Mouse (Mus musculus) kidney, postnatal 0 days (tissue): ENCODE measurements around the gene Ect2. TPM values are rescaled to one million over a fixed set of nuclear protein-coding genes. Genes with fewer than 3 reads are reported as not detected.

Experiments
- ATAC-seq: fragments of 200-750 bp; cut with Nextera tagmentation; replicated peaks from 2 replicates; pipeline ENCODE4 v1.8.0; 2017; ENCODE audit warnings: low read depth, moderate number of reproducible peaks, moderate TSS enrichment, moderate library complexity; ENCODE audit not compliant: low FRiP score
- DNase-seq: peaks from one replicate; pipeline ENCODE4 v3.0.0-alpha.2; 2016; ENCODE audit warnings: low spot score
- H3K27ac ChIP-seq: fragments of 300-500 bp; sonication (generic); 2 replicates; pipeline ENCODE4 v1.5.1; 2014; ENCODE audit warnings: mild to moderate bottlenecking
- H3K27me3 ChIP-seq: fragments of 300-500 bp; sonication (generic); 2 replicates; pipeline ENCODE4 v1.6.1; 2014; ENCODE audit warnings: low read length, mixed read lengths; ENCODE audit not compliant: insufficient read depth
- H3K36me3 ChIP-seq: fragments of 300-500 bp; sonication (generic); 2 replicates; pipeline ENCODE4 v1.6.1; 2014; ENCODE audit warnings: low read length, mixed read lengths; ENCODE audit not compliant: insufficient read depth
- H3K4me1 ChIP-seq: fragments of 300-500 bp; sonication (generic); replicated peaks from 2 replicates; pipeline ENCODE4 v1.6.1; 2014; ENCODE audit warnings: antibody characterized with exemption, low read length, mixed read lengths; ENCODE audit not compliant: insufficient read depth
- H3K4me2 ChIP-seq: fragments of 300-500 bp; sonication (generic); 2 replicates; pipeline ENCODE4 v1.6.1; 2014; ENCODE audit warnings: mild to moderate bottlenecking, low read length, moderate library complexity, mixed read lengths
- H3K4me3 ChIP-seq: fragments of 300-500 bp; sonication (generic); replicated peaks from 2 replicates; pipeline ENCODE4 v1.5.1; 2014; ENCODE audit warnings: low read depth, low read length
- H3K9ac ChIP-seq: fragments of 300-500 bp; sonication (generic); 2 replicates; pipeline ENCODE4 v1.6.1; 2014; ENCODE audit warnings: low read depth, low read length
- H3K9me3 ChIP-seq: fragments of 300-500 bp; sonication (generic); replicated peaks from 2 replicates; pipeline ENCODE4 v1.6.1; 2016; ENCODE audit warnings: low read length, inconsistent platforms, mixed read lengths
- CTCF ChIP-seq: IDR thresholded peaks from 2 replicates; pipeline ENCODE4 v1.5.1; 2016; ENCODE audit warnings: antibody characterized with exemption, low read depth, mild to moderate bottlenecking, moderate library complexity
- WGBS: fragments of 180-500 bp; shearing (Covaris S2); extraction: QIAGEN DNeasy Blood & Tissue Kit; methylation state at CpG from one replicate; pipeline ENCODE4 v1.1.7; 2014; 5-methylcytosine and 5-hydroxymethylcytosine counted together
- polyA plus RNA-seq: library from polyadenylated mRNA; unstranded; fragments of >200 nt; fragmentation: Nextera tagmentation; extraction: Ambion mirVana; gene quantifications from 2 replicates; pipeline ENCODE4 v1.2.1, GENCODE M21; 2015

Gene Ect2
- polyA plus RNA-seq, 1 experiment from 2014 or later: 23.9 TPM

DNA sequence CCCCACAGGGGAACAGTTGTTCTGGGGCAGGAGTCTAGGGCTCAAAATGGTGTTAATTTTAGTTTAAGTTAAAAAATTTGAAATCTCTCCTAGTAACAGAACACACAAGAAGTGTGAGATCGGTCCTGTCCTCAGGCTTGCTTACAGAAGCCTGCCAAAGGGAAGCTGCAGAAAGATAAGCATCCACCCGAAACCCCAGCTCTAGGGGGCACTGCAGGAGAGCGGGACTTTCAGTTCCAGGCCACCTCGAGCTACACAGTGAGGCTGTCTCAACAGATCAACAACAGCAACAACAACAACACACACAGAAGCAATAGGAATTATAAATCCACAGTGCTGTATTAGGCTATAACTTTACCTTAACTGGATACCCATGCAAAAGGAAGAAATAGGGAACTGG, 35.5 kb downstream of the Ect2 start:
- no peaks in the 10 kb centered on the region for H3K27me3 ChIP-seq
- H3K9ac ChIP-seq: no peak overlapping the region
- H3K9me3 ChIP-seq: no peaks in the 10 kb centered on the region
- no peak overlapping the region for H3K4me2 ChIP-seq
- ATAC-seq (no peak), DNase-seq (no peak)
- no peak overlapping the region for H3K27ac ChIP-seq
- TF ChIP-seq CTCF: peak; percentile 43; the same call in 1 of the 2 replicates
- no peaks in the 10 kb centered on the region for H3K4me1 ChIP-seq
- no peak overlapping the region for H3K4me3 ChIP-seq
- 83% methylated on average over 4 of the region's 4 CpGs for WGBS
- peaks cover 29% of the 10 kb centered on the region for H3K36me3 ChIP-seq

DNA sequence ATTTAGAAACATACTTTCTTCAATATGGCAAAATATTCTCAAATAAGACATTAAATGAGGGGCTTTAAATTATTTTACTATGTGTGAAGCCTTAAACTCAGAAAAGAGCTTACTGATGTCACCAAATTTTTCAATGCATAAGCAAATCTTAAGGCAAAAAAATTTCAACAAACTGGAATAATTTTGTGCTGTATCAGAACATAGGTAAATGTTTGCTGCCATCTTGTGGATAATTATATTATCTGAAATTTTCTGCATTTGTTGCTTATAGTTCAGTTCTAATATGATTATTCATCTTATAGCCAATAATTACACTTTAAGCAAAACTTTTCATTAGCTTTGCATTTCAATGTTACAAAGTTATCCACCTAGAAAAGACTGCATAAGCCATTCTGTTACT, 42.8 kb downstream of the Ect2 start:
- Histone ChIP-seq H3K27ac (no peak overlapping the region), H3K36me3 (peaks cover 13% of the 10 kb centered on the region; the same call in 1 of the 2 replicates), H3K4me1 (no peaks in the 10 kb centered on the region), H3K4me2 (no peak overlapping the region), H3K9me3 (no peaks in the 10 kb centered on the region), H3K9ac (no peak overlapping the region), H3K27me3 (no peaks in the 10 kb centered on the region), H3K4me3 (no peak overlapping the region)
- DNase-seq (peak; percentile 63), ATAC-seq (no peak)
- peak; percentile 64 for TF ChIP-seq CTCF

DNA sequence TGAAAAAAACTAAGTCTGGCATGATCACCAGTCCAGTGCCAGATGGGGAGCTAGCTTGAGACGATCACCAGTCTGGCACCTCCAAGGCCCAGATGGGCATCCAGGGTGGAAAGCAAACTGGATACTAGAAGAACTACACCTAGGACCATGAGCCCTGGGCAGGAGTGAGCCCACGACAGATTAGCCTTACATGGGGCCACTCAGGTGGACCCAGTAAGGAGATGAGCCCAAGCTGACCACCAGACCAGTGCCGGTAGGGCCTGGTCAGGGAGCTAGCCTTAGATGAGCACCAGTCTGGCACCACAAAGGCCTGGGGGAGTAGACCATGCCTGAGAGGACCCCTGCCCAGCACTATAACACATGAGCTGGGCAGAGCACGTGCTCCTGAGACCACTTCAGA, 44.6 kb downstream of the Ect2 start:
- no peaks in the 10 kb centered on the region for H3K9me3 ChIP-seq
- no peak for DNase-seq
- H3K36me3 ChIP-seq: 0 out of 2 replicates have a peak, but pooled peaks cover 8% of the 10 kb centered on the region
- no peak overlapping the region for H3K4me3 ChIP-seq
- no peak overlapping the region for H3K4me2 ChIP-seq
- no peak overlapping the region for H3K9ac ChIP-seq
- no peaks in the 10 kb centered on the region for H3K27me3 ChIP-seq
- no peak for ATAC-seq
- no peak overlapping the region for H3K27ac ChIP-seq
- 90% methylated on average over 4 of the region's 4 CpGs for WGBS
- no peaks in the 10 kb centered on the region for H3K4me1 ChIP-seq
- no peak for TF ChIP-seq CTCF

- Histone ChIP-seq H3K4me2 (no peak overlapping the region), H3K27ac (no peak overlapping the region), H3K4me1 (no peaks in the 10 kb centered on the region), H3K9me3 (no peaks in the 10 kb centered on the region), H3K4me3 (no peak overlapping the region), H3K27me3 (no peaks in the 10 kb centered on the region), H3K9ac (no peak overlapping the region), H3K36me3 (peaks cover 11% of the 10 kb centered on the region; the same call in 1 of the 2 replicates)
- peak; percentile 36; the same call in 1 of the 2 replicates for TF ChIP-seq CTCF
- DNase-seq (peak; percentile 22), ATAC-seq (no peak)
- WGBS: 57% methylated on average over 6 of the region's 6 CpGs
These were observed 46.5 kb downstream of the Ect2 start for GRCm38 (mm10) chr3:27107142-27107541.

DNA sequence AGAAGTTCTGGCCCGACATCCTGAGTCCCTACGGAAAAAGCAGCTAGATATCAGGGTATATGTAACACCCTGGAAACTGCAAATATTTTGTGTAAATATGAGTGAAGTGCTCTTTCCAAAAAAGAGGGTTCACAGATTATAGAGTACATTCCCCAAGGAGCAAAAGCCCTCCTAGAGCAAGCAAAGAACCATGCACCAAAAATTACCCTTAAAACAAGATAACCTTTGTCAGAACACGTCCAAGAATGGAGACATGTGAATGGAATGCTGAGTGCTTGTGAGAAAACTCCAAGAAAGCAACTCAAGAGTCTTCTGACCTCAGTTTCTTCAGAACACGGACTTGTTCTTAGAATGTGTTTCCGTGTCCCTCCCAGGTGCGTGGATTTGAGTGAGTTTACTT, 50.7 kb downstream of the Ect2 start:
- no peak for ATAC-seq
- H3K9me3 ChIP-seq: no peaks in the 10 kb centered on the region
- no peak overlapping the region for H3K4me3 ChIP-seq
- H3K36me3 ChIP-seq: peaks cover 21% of the 10 kb centered on the region
- TF ChIP-seq CTCF: no peak
- DNase-seq: no peak
- no peak overlapping the region for H3K9ac ChIP-seq
- no peaks in the 10 kb centered on the region for H3K4me1 ChIP-seq
- WGBS: 97% methylated on average over 6 of the region's 6 CpGs
- H3K27me3 ChIP-seq: no peaks in the 10 kb centered on the region
- no peak overlapping the region for H3K27ac ChIP-seq
- no peak overlapping the region for H3K4me2 ChIP-seq

- H3K4me3 ChIP-seq: no peak overlapping the region
- no peak for DNase-seq
- peaks cover 18% of the 10 kb centered on the region for H3K36me3 ChIP-seq
These were observed 55.0 kb downstream of the Ect2 start for GRCm38 (mm10) chr3:27098633-27099032.

GRCm38 (mm10) chr3:27086221-27086620, 67.5 kb downstream of the Ect2 start:
- H3K9me3 ChIP-seq: no peaks in the 10 kb centered on the region
- no peaks in the 10 kb centered on the region for H3K4me1 ChIP-seq
- H3K9ac ChIP-seq: no peak overlapping the region
- WGBS: 93% methylated on average over 6 of the region's 6 CpGs
- no peak overlapping the region for H3K27ac ChIP-seq
- H3K4me3 ChIP-seq: no peak overlapping the region
- no peak overlapping the region for H3K4me2 ChIP-seq
- DNase-seq (no peak), ATAC-seq (no peak)
- no peaks in the 10 kb centered on the region for H3K27me3 ChIP-seq
- TF ChIP-seq CTCF: no peak
- peaks cover 4% of the 10 kb centered on the region; the same call in 1 of the 2 replicates for H3K36me3 ChIP-seq

More at GRCm38 (mm10) chr3:27098633-27099032, 55.0 kb downstream of the Ect2 start:
- Histone ChIP-seq H3K27ac (no peak overlapping the region), H3K9me3 (no peaks in the 10 kb centered on the region), H3K4me2 (no peak overlapping the region), H3K4me1 (no peaks in the 10 kb centered on the region), H3K27me3 (no peaks in the 10 kb centered on the region), H3K9ac (no peak overlapping the region)
- 82% methylated on average over 6 of the region's 6 CpGs for WGBS
- ATAC-seq: no peak
- TF ChIP-seq CTCF: no peak
